Mouse (Mus musculus) cerebellum, adult 2 months (tissue): ENCODE results near the gene Cstf1. TPM values are rescaled to one million over a fixed set of nuclear protein-coding genes. Genes with fewer than 3 reads are reported as not detected.

Experiments used
- DNase-seq, 2 experiments: peaks; one replicate each; pipeline ENCODE4 v3.0.0; 2021
- H3K27ac ChIP-seq: fragments of 200-500 bp; 2 replicates; pipeline ENCODE4 v1.5.1; 2012; ENCODE audit warnings: low read length, control low read depth, inconsistent platforms; ENCODE audit not compliant: insufficient read depth
- H3K27me3 ChIP-seq: fragments of 200-500 bp; 2 replicates; pipeline ENCODE4 v1.6.1; 2012; ENCODE audit warnings: inconsistent platforms, mild to moderate bottlenecking, low read length, moderate library complexity; ENCODE audit not compliant: control insufficient read depth, insufficient read depth
- H3K4me1 ChIP-seq: fragments of 200-500 bp; 2 replicates; pipeline ENCODE4 v1.6.1; 2011; ENCODE audit warnings: low read length; ENCODE audit not compliant: control insufficient read depth, insufficient read depth
- H3K4me3 ChIP-seq: fragments of 200-500 bp; replicated peaks from 2 replicates; pipeline ENCODE3; 2011; ENCODE audit warnings: mild to moderate bottlenecking, low read depth, low read length, control low read depth; ENCODE audit not compliant: insufficient read depth
- CTCF ChIP-seq: fragments of 200-500 bp; IDR thresholded peaks from 2 replicates; pipeline ENCODE4 v1.5.1; 2011; ENCODE audit warnings: low read depth, mild to moderate bottlenecking, control low read depth, low read length, moderate library complexity, borderline replicate concordance; ENCODE audit not compliant: insufficient read depth
- POLR2A ChIP-seq: fragments of 200-500 bp; IDR thresholded peaks from 2 replicates; pipeline ENCODE4 v1.6.1; 2011; ENCODE audit warnings: low read length, control low read depth, borderline replicate concordance; ENCODE audit not compliant: insufficient read depth
- WGBS: fragments of 180-500 bp; shearing (Covaris S2); methylation state at CpG from one replicate; pipeline ENCODE4 v1.1.7; 2018; 5-methylcytosine and 5-hydroxymethylcytosine counted together
- polyA plus RNA-seq: library from polyadenylated mRNA; depleted of rRNA; stranded (reverse); fragments of >200 nt; gene quantifications from 2 replicates; pipeline ENCODE4 v1.2.3, GENCODE M21; 2012; rRNA removed

Gene Cstf1
- polyA plus RNA-seq, 1 experiment = 28.2 TPM

DNA sequence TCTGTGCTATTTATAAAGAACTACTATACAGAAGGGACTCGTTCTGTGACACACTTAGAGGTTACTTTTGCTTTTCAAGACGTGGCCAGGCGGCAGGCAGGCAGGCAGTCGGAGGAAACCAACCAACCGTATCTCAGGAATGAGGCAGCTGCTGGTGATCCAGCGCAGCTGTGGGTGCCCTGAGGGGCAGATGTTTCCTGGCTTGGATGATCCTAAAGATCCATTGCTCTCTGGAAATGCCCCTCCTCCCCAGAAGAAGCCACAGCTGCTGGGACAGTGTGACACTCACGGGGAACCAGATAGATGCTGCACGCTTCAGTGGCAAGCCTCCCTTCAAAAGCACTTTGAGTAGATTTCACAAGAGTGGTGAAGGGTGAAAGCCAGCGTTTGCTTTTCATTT is 42.0 kb downstream of the Cstf1 start:
- Histone ChIP-seq H3K4me3 (no peak overlapping the region), H3K27ac (no peak overlapping the region), H3K27me3 (no peaks in the 10 kb centered on the region), H3K4me1 (no peaks in the 10 kb centered on the region)
- DNase-seq = no peak
- WGBS = 13% methylated on average over 9 of the region's 9 CpGs
- TF ChIP-seq CTCF = no peak
- TF ChIP-seq POLR2A = no peak

DNA sequence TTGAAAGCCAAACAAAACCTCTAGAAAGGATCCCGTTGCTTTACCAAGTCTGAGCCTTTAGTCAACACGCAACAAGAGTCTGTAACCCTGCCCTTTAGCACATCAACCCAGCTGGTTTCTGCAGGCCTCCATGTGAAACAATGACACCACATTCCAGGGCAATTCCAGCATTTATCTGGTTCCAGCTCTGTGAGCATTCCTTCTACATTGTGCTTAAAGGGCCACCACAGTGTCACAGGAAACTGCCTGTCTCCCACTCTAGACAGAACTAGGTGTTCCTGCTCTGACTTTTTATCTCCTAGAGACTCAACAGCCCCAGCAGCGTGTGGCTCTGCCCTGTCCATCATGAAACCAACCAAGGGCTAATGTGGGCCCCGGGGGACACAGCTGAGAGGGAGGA is 42.8 kb downstream of the Cstf1 start:
- WGBS = 22% methylated on average over 4 of the region's 4 CpGs
- no peak for DNase-seq
- Histone ChIP-seq H3K27ac (no peak overlapping the region), H3K27me3 (no peaks in the 10 kb centered on the region), H3K4me3 (no peak overlapping the region), H3K4me1 (no peaks in the 10 kb centered on the region)
- TF ChIP-seq POLR2A (no peak), CTCF (no peak)

DNA sequence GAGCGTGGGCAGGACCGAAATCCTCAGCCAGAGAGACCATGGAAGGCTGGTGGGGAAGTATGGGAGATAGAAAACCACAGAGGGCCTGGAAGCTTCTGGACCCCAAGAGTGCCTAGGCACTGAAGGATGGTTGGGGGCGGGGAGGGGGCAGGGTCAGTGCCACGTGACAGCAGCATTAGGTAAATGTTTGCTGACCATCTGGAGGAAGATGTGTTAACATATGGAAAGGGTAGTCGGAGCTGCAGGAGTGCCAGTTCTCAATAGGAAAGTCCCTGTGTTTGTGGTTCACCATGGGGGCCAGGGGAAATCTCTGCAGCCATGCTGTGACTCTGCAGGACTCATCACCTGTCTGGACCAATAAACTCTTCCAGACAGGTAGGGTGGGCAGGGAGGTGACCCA is 43.4 kb downstream of the Cstf1 start:
- WGBS = 47% methylated on average over 5 of the region's 5 CpGs

DNA sequence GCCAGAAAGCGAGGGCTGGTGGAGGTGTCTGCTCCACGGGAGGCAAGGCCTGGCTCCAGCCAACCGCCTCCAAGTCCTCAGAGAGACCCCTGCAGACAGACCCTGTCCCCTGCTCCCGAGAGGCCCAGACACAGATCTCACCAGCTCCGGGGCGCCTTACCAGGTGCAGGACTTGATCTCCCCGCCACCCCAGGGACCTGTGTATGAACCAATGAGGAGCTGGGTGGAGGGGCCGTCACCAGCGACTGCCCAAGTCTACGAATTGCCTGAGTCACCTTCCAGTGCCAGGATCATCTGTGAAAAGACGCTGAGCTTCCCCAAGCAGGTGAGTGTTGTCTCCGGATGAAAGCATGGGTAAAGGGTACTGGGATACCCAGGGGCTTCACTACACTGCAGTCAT is 45.7 kb downstream of the Cstf1 start:
- no peaks in the 10 kb centered on the region for H3K27me3 ChIP-seq
- no peaks in the 10 kb centered on the region for H3K4me1 ChIP-seq
- TF ChIP-seq POLR2A = no peak
- TF ChIP-seq CTCF = no peak
- DNase-seq = no peak
- WGBS = 52% methylated on average over 12 of the region's 12 CpGs
- no peak overlapping the region for H3K27ac ChIP-seq
- no peak overlapping the region for H3K4me3 ChIP-seq

More for the DNA sequence above, 43.4 kb downstream of the Cstf1 start:
- Histone ChIP-seq H3K4me3 (no peak overlapping the region), H3K4me1 (no peaks in the 10 kb centered on the region), H3K27me3 (no peaks in the 10 kb centered on the region), H3K27ac (no peak overlapping the region)
- TF ChIP-seq POLR2A (no peak), CTCF (no peak)
- DNase-seq = no peak

DNA sequence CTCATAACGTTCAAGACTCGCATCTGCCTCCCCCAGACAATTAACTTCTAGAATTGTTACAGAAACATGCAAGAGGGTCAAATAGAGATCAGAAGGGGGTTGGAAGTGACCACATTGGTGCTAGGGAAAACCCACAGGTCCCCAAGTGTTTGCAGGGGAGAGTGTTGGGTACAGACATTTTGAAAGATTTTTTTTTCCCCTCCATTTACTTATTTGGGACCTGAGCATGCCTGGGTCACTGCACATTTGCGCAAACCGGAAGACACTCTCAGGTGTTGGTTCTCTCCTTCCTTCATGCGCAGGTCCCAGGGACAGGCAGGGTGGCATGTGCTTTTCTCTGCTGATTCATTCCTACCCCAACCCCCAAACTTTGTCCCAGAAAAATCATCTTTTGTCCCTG is 46.4 kb downstream of the Cstf1 start:
- 80% methylated on average over 5 of the region's 5 CpGs for WGBS
- Histone ChIP-seq H3K4me3 (no peak overlapping the region), H3K27me3 (no peaks in the 10 kb centered on the region), H3K4me1 (no peaks in the 10 kb centered on the region), H3K27ac (no peak overlapping the region)
- DNase-seq = no peak
- no peak for TF ChIP-seq CTCF
- TF ChIP-seq POLR2A = no peak

DNA sequence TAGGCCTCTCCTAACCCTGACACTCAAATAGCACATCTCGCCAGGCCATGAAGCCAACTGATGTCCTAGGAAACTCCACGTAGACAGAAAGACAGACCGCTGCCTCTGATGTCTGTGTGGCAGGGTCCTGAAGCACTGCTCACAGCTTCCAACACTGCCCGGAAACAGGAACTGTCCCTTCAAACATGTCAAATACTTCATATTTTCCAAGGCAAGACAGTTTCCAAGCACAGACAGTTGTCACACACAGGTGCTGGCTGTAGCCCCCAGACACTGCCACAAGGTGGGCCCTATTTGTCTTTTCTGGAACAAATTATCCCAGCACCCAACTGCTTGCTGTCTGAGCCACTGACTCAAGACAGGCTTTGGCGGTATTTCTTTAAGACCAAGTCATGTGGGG is 47.7 kb downstream of the Cstf1 start:
- Histone ChIP-seq H3K27ac (no peak overlapping the region), H3K4me1 (no peaks in the 10 kb centered on the region), H3K4me3 (no peak overlapping the region), H3K27me3 (no peaks in the 10 kb centered on the region)
- TF ChIP-seq POLR2A (no peak), CTCF (no peak)
- no peak for DNase-seq
- 72% methylated on average over 5 of the region's 5 CpGs for WGBS

DNA sequence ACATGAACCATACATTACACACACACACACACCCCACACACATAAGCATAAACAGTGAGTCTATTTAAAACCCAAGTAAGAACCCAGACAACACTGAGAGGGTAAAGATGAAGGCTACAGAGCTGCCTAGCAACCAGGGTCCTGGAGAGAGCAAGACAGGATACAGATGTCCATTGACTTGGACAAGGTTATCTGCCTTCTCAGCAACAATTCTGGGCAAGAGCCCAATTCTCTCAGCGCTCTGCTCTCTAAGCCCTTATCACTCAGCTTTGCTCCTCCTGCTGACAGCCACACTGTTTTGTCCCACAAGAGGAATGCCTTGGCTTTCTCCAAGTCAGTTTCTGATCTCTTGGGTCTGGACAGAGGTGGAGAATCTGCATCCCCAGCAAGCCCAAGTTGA is 60.1 kb downstream of the Cstf1 start:
- no peak for DNase-seq
- 14% methylated on average over 1 of the region's 1 CpGs for WGBS
- TF ChIP-seq CTCF (no peak), POLR2A (no peak)
- H3K4me3 ChIP-seq = no peak overlapping the region
- no peaks in the 10 kb centered on the region for H3K27me3 ChIP-seq
- H3K4me1 ChIP-seq = no peaks in the 10 kb centered on the region
- H3K27ac ChIP-seq = no peak overlapping the region

Other genes with a start within 250 kb of the Cstf1 start
- 0.18 and 0.27 TPM in 2 replicates for gene Mc3r, start 122.2 kb upstream of the Cstf1 start, polyA plus RNA-seq
- gene Fam210b, start 25.1 kb upstream of the Cstf1 start, polyA plus RNA-seq = 13.0 and 14.0 TPM in 2 replicates
- gene Aurka, start 146 bp upstream of the Cstf1 start, polyA plus RNA-seq = 2.1 and 2.2 TPM in 2 replicates
- 0.11 and 0.14 TPM in 2 replicates for gene Cass4, start 23.1 kb downstream of the Cstf1 start, polyA plus RNA-seq
- gene Rtf2, start 69.9 kb downstream of the Cstf1 start, polyA plus RNA-seq = 81.7 and 84.4 TPM in 2 replicates
- gene Gcnt7, start 87.9 kb downstream of the Cstf1 start, polyA plus RNA-seq = not detected in 2 replicates
- gene Fam209, start 101.8 kb downstream of the Cstf1 start, polyA plus RNA-seq = not detected in 2 replicates
- gene Tfap2c, start 178.9 kb downstream of the Cstf1 start, polyA plus RNA-seq = 0.05 and 0.07 TPM in 2 replicates